Mouse (Mus musculus) spleen, embryonic (tissue): ENCODE data around the gene Zfp273.
"Not testable (repeated sequence)": the region's sequence is repeated elsewhere in the genome, so short reads cannot be mapped to it uniquely, and the experiment has no call there.

Experiments used
- CTCF ChIA-PET: fragments of 350-600 bp; sonication (Branson Sonifier 250); formaldehyde crosslinking; loops from one replicate; lab custom pipeline; 2022; lab: Charles Lee

Zfp273 gene

DNA sequence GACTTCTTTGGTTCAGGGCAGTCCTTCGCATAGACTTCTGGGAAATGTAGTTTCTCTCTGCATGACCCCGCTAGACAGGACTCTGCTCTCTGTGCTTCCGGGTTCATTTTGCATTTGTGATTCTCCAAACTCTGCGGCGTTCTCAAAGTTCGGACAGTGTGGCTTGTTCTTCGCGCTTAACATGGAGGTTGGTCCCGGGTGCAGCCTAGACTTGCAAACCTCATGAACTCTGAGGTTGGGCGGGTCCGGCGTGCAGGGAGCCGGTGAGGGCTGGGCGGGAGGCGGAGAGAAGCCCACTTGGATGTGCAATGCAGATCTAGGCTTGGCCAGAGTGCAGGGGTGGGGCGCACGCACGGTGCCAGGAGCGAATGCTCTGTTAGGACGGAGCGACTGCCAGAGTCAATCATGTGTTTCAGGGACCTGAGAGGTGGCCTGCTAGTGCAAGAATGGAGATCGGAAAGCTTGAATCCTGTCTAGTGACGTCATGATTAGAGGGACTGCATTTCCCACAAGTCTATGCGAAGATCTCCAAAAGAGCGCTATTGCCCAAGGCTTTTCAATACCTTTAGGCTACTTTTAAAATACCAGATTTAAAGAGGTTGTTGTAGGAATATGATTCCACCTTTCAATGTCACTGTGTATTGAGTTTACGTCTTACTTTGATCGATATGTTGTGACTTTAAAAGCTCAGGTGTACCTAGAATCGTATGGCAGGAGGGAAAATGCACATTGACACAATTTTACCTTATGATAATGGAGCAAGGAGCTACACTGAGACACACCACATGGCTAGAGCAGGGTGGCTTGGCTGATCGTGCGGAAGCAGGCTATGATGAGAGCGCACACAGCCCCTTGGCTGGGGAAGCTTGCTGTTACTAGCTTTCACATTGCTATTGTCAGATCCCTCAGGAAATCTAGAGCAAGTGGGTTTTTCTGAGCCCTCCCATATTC is at the start of gene Zfp273:
TSS of gene Zfp273 (plus strand) at position 31 of the 951 bp plus-strand sequence.
- CTCF ChIA-PET = no interaction called here

GRCm38 (mm10) chr13:67779265-67780221 is 34.0 kb upstream of the Zfp273 start, which contains the start of gene Zfp493:
TSS of gene Zfp493 (plus strand) at chr13:67779693.
- CTCF ChIA-PET = no interaction called here

GRCm38 (mm10) chr13:67791921-67792455 is 21.6 kb upstream of the Zfp273 start:
- CTCF ChIA-PET = no interaction called here

- CTCF ChIA-PET = no interaction called here
Observed at GRCm38 (mm10) chr13:67798618-67799017, 14.9 kb upstream of the Zfp273 start.

DNA sequence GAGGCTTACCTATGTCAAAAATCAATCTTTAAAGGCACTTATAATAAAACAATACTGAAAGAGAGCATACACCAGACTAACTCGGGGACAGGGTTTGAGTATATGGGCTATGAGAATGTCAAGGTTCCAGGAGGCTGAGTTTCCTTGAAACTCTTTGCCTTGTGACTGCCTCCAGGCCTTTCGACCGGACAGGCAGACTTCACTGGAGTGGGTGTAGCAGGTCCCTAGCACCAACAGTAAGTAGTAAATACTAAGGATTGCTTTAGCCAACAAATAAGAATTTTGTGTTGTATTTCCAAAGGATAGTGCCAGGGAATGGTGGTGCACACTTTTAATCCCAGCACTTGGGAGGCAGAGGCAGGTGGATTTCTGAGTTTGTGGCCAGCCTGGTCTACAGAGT is 14.4 kb upstream of the Zfp273 start:
- CTCF ChIA-PET = not testable (repeated sequence)

DNA sequence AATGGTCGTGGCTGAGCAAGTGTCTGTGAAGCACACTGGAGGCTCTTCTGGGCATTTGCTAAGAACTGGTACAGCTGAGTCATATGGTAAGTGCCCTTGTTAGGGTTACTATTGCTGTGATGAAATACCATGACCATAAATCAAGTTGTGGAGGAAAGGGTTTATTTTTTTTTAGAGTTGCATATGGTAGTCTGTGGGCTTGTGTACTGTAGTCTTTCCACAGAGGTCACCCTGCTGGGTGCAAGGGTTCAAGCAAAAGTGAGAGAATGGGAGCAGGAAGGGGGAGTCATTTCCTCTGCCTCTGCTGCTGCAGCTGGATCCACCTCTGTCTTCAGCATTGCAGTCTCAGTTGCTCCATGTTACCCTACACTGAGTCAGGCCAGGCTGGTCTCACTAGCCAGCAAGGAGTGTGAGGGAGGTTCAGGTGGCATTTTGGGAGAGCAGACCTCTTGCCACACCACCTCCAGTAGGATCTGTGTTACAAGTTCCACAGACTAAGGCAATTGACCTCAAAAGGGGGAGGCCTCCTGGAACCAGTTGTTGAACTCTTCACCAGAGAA is 1.8 kb upstream of the Zfp273 start:
- CTCF ChIA-PET = no interaction called here

DNA sequence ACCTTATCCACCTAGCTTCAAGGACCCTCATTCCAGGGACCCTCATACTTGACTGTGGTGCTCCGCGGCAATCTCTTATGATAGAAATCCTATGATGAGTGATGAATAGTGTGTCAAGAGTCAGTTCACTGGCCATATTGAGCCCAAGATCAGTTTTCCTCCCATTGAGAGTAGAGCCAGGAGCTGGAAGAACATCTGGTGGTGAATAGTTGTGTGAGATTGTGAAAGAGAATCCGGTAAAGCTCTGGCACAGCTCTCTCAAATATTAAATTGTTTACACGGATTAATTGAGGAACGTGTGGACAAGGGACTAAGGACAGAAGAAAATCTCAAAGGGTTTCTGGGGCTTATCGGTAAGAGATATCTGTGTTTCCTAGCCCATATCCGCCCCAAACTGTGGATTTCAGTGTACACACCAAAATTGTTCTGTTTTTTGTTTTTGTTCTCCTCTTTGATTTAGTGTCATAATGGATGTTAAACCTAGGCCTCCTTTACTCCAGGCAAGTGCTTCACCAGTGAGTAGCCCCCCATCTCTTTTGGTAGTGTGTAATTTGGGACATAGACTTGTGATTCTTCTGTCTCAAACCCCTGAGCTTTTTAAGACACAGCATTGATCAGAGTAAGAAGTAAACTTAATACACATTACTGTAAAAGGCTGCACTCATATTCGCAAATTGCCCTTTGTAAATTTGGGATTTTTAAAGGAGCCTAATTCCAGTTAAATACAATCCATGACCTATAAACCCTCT is 405 bp upstream of the Zfp273 start:
- CTCF ChIA-PET = no interaction called here

DNA sequence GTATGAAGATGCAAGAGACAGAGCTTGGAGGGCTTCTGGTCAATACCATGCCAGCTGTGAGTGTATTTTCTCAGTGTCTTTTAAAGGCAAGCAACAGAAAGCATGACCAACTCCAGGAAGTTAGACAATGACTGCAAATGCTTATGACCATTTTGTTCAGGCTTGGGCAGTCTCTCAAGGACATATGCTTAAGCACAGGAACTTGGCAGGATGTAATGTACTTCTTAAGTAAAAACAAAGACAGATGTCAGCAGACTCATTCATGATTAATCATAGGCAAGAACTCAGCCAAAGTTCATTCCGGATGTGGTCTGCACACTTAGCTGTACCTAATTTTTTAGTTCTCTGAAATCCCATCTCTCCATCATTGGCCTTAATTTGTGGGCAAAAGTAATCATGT is 5.1 kb downstream of the Zfp273 start:
- CTCF ChIA-PET = no interaction called here

DNA sequence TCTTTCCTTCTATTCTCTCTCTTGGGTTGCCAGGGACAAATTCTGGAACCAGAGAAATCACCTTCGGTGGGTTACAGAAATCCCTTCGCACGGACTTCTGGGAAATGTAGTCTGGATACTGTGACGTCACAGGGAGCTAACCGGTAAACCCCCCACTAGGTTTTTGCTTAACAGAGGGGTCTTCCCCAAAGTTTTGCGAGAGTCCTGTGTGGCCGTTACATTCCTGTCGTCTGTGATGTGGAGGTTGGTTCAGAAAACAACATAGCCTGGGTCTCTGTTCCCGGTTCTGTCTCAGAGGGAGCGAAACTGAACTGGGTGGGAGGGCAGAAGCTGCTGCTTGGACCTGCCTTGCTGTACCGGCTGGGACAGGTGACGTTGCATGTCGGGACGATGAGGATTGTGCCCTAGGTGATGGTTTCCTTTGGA is 17.4 kb downstream of the Zfp273 start, which contains the start of gene Gm10037:
TSS of gene Gm10037 (plus strand) at position 196 of the 426 bp plus-strand sequence.
- CTCF ChIA-PET = interaction anchor here (0.6 kb wide), 1 partner anchor 775 kb away, joined by 3 read pairs; no protein-coding TSS in a partner anchor

GRCm38 (mm10) chr13:67833137-67833536 is 19.6 kb downstream of the Zfp273 start:
- CTCF ChIA-PET = not testable (repeated sequence)

- CTCF ChIA-PET = no interaction called here
Observed at GRCm38 (mm10) chr13:67843775-67844118, 30.2 kb downstream of the Zfp273 start.

DNA sequence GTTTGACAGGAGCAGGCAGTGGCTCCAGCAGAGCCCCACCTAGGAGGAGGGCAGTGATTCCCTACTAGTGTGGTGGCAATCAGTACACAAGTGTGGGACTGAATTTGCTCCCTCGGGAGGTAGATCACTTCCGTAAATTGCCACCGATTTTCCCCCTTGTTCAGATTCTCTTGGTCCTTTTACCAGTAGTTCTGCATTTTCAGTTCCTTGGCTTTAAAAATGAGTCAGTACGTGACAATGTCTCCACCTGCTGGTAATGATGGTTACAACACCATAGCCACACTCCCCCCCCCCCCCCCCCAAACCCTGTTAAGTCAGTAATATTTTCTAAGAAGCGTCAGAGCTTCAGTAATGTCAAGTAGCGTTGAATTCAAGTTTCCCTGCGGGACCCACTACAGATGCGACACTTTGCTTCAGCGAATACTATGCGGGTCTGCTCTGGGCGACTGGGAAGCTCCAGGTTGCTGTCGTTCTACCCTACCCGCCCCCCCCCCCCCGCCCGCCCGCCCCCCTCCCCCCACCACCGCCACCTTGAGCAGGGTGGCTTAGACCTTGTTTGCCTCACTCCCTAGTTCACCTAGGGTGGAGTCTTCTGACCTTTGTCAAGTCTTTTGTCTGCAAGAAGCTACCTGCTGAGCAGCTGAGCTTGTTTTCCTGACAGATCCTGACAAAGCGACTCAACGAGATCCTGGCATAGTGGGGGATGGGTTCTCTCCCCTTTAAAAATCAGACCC is 30.7 kb downstream of the Zfp273 start:
- CTCF ChIA-PET = interaction anchor here (0.5 to 0.6 kb wide), 2 partner anchors 257 to 863 kb away, joined by 3 to 8 read pairs; no protein-coding TSS in a partner anchor

DNA sequence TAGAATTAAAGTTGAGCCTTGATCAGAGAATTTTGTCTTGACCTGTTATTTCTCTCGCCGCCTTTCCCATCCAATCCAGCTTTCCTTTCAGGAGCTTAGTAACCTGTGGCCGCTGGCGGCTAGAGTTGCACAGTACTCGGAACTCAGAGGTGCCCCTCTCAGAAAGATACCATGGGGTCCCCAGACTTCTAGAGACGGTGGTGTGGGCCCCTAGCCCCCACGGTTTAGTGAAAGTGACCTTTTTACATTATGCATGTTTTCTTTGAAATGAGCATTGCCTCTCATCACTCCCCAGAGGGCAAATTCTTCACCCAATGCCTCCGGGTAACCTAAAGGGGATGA is 31.3 kb downstream of the Zfp273 start:
- CTCF ChIA-PET = interaction anchor here (0.5 to 0.6 kb wide), 2 partner anchors 258 to 864 kb away, joined by 3 to 8 read pairs; no protein-coding TSS in a partner anchor

- CTCF ChIA-PET = no interaction called here
Observed at GRCm38 (mm10) chr13:67850361-67850760, 36.8 kb downstream of the Zfp273 start.

GRCm38 (mm10) chr13:67853130-67853529 is 39.6 kb downstream of the Zfp273 start:
- CTCF ChIA-PET = no interaction called here

- CTCF ChIA-PET = no interaction called here
Observed at GRCm38 (mm10) chr13:67853983-67854382, 40.4 kb downstream of the Zfp273 start.

GRCm38 (mm10) chr13:67857317-67857716 is 43.8 kb downstream of the Zfp273 start:
- CTCF ChIA-PET = no interaction called here

DNA sequence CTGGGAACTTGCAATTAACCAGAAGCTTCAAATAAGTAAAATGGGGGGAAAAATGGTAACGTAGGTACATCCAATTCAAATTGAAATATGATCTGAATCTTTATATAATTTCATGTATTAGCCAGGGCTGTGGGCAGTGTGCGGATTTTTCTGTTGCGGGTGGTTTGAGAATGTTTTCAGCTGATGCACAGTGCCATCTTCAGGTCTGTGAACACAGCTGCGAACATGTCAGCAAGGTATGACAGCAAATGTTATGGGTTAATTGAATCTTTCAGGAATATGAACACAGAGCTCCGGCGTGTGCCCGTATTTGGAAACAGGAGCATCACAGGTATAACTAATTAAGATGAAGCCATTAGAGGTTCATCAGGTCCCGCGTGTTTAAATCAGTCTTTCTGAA is 49.0 kb downstream of the Zfp273 start:
- CTCF ChIA-PET = no interaction called here

DNA sequence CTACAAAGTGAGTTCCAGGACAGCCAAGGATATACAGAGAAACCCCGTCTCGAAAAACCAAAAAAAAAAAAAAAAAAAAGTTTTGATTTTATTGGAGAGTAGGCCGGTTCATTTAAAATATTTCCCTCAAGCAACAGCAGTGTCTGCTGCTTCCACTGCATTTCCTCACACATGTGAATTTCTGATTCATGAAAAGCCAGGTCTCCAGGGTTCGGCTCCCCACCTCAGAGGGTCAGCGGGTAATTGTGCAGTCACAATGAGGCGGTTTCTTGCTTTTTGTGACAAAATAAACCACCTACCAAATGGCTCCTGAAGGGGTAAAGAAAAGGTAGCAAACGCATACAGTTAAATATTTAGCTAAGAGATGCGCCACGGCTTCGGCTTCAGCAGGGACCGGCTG is 49.5 kb downstream of the Zfp273 start, which contains the start of gene BC048507:
TSS of gene BC048507 (plus strand) at position 301 of the 400 bp plus-strand sequence.
- CTCF ChIA-PET = no interaction called here
